Mouse (Mus musculus) liver, adult 2 months (tissue): ENCODE measurements around the gene Zfp341.

Experiments
- CTCF ChIP-seq: fragments of 200-500 bp; IDR thresholded peaks from 2 replicates; pipeline ENCODE4 v1.5.1; 2011; ENCODE audit warnings: low read depth, low read length, control low read depth
- POLR2A ChIP-seq: fragments of 200-500 bp; IDR thresholded peaks from 2 replicates; pipeline ENCODE4 v1.6.1; 2011; ENCODE audit warnings: low read length, control low read depth; ENCODE audit not compliant: insufficient read depth; ENCODE audit errors: extremely low read depth

GRCm38 (mm10) chr2:154693941-154694256 lies 80.8 kb downstream of the Zfp341 start:
- no peak for TF ChIP-seq POLR2A
- TF ChIP-seq CTCF, result no peak
